Mouse (Mus musculus) ES-Bruce4 (cell line): Measurements from ENCODE around the gene Rpap1. TPM values are rescaled to one million over a fixed set of nuclear protein-coding genes. Genes with fewer than 3 reads are reported as not detected.

Experiments
- H3K27ac ChIP-seq: 2 replicates; pipeline ENCODE4 v1.5.1; 2012; ENCODE audit warnings: low read length, inconsistent platforms; ENCODE audit not compliant: insufficient read depth
- H3K27me3 ChIP-seq: 2 replicates; pipeline ENCODE4 v1.6.1; 2012; ENCODE audit warnings: mild to moderate bottlenecking, low read length, inconsistent platforms; ENCODE audit not compliant: control insufficient read depth, poor library complexity, insufficient read depth, severe bottlenecking
- H3K36me3 ChIP-seq: 2 replicates; pipeline ENCODE4 v1.6.1; 2012; ENCODE audit warnings: inconsistent platforms, mild to moderate bottlenecking, low read length, moderate library complexity; ENCODE audit not compliant: control insufficient read depth, poor library complexity, insufficient read depth, severe bottlenecking
- H3K4me1 ChIP-seq: one replicate; pipeline ENCODE4 v1.8.1; 2011; ENCODE audit warnings: low read length; ENCODE audit not compliant: control insufficient read depth, insufficient read depth
- H3K4me3 ChIP-seq: 2 replicates; pipeline ENCODE4 v1.5.1; 2011; ENCODE audit warnings: low read depth, mild to moderate bottlenecking, low read length
- H3K9ac ChIP-seq: 2 replicates; pipeline ENCODE4 v1.6.1; 2012; ENCODE audit warnings: low read depth, mild to moderate bottlenecking, inconsistent platforms; ENCODE audit not compliant: poor library complexity, severe bottlenecking
- H3K9me3 ChIP-seq: replicated peaks from 2 replicates; pipeline ENCODE4 v1.6.1; 2012; ENCODE audit warnings: mild to moderate bottlenecking, low read length, inconsistent platforms; ENCODE audit not compliant: control insufficient read depth, poor library complexity, insufficient read depth, severe bottlenecking
- CTCF ChIP-seq: IDR thresholded peaks from one replicate; pipeline ENCODE4 v1.8.1; 2011; ENCODE audit warnings: low read depth, low read length
- EP300 ChIP-seq: IDR thresholded peaks from 2 replicates; pipeline ENCODE4 v1.6.1; 2011; ENCODE audit warnings: low read depth, low read length; ENCODE audit not compliant: insufficient read depth
- POLR2A ChIP-seq: IDR thresholded peaks from one replicate; pipeline ENCODE4 v1.8.1; 2011; ENCODE audit warnings: low read length; ENCODE audit not compliant: insufficient read depth
- polyA plus RNA-seq: library from polyadenylated mRNA; stranded (reverse); fragments of >200 nt; gene quantifications from 2 replicates; pipeline ENCODE4 v1.2.4, GENCODE M21; 2011; ENCODE audit warnings: low read depth; ENCODE audit not compliant: missing spikeins, insufficient read depth, insufficient read length

Gene Rpap1
- polyA plus RNA-seq, 1 experiment = 42.6 TPM

DNA sequence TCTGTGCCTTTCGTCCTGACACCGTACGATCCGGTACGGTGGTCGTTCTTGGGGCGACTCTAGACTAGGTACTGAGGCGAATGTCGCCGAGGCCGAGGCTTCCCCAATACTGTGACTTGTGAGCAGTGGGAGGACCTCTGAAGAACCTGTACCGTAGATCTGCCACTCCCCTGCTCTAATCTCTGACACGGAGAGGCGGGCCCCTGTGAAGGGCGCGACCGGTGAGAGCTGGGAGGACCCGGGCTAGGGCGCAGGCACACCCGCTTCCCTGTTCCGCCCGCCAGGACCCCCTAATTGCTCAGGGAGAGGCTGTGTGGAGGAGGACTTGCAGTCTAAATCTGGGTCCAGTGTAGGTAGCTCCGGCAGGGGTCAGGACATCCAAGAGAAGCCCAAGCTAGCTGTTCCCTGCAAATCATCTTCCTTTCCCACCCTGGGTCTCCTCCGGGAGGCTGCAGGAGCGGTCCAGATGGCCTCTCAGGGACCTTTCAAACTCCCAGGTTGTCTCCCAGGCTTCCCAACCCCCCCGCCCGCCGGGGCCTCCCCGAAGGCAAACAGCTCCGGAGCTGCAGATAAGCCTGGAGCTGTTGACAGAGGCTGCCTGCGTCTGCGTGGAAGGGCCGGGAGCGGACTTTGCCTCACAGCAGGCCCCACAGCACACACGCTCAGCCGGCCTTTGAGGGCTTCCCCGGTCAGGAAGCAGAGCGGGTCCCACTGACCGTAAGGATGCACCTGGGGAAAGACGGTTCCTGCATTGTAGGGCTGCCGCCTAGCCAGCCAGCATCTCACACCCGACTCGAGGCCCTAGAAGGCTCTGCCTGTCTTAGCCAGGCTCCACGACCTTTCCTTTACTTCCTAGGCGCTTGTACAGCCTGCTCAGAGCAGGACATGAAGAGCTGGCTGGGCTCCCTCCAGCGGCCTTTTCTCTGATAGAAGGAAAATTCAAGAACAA, 42.9 kb downstream of the Rpap1 start:
- H3K9me3 ChIP-seq = no peaks in the 10 kb centered on the region
- H3K27ac ChIP-seq = no peak overlapping the region
- peaks cover 3% of the 10 kb centered on the region for H3K4me1 ChIP-seq
- no peaks in the 10 kb centered on the region for H3K36me3 ChIP-seq
- TF ChIP-seq EP300 (no peak), POLR2A (no peak), CTCF (no peak)
- peak overlapping the region; percentile 13 for H3K4me3 ChIP-seq
- H3K27me3 ChIP-seq = peaks cover 7% of the 10 kb centered on the region; the same call in 1 of the 2 replicates
- H3K9ac ChIP-seq = no peak overlapping the region

GRCm38 (mm10) chr2:119743808-119744162, 43.6 kb downstream of the Rpap1 start:
- H3K27ac ChIP-seq = no peak overlapping the region
- no peaks in the 10 kb centered on the region for H3K9me3 ChIP-seq
- H3K36me3 ChIP-seq = no peaks in the 10 kb centered on the region
- peaks cover 7% of the 10 kb centered on the region; the same call in 1 of the 2 replicates for H3K27me3 ChIP-seq
- H3K4me1 ChIP-seq = peaks cover 3% of the 10 kb centered on the region
- no peak for TF ChIP-seq CTCF
- TF ChIP-seq EP300 = no peak
- TF ChIP-seq POLR2A = no peak
- peak overlapping the region; percentile 13 for H3K4me3 ChIP-seq
- H3K9ac ChIP-seq = no peak overlapping the region

GRCm38 (mm10) chr2:119743176-119743807, 44.0 kb downstream of the Rpap1 start:
- no peaks in the 10 kb centered on the region for H3K9me3 ChIP-seq
- H3K9ac ChIP-seq = peak overlapping the region; percentile 67
- TF ChIP-seq CTCF (no peak), POLR2A (no peak), EP300 (no peak)
- no peaks in the 10 kb centered on the region for H3K36me3 ChIP-seq
- H3K27ac ChIP-seq = no peak overlapping the region
- peaks cover 3% of the 10 kb centered on the region for H3K4me1 ChIP-seq
- H3K4me3 ChIP-seq = peak overlapping the region; percentile 70
- peaks cover 7% of the 10 kb centered on the region; the same call in 1 of the 2 replicates for H3K27me3 ChIP-seq

GRCm38 (mm10) chr2:119742461-119743175, 44.7 kb downstream of the Rpap1 start:
- Histone ChIP-seq H3K9me3 (no peaks in the 10 kb centered on the region), H3K9ac (peak overlapping the region; percentile 67), H3K27me3 (peaks cover 7% of the 10 kb centered on the region; the same call in 1 of the 2 replicates), H3K27ac (no peak overlapping the region), H3K36me3 (no peaks in the 10 kb centered on the region), H3K4me3 (peak overlapping the region; percentile 70), H3K4me1 (peaks cover 3% of the 10 kb centered on the region)
- TF ChIP-seq POLR2A (no peak), CTCF (no peak), EP300 (no peak)

GRCm38 (mm10) chr2:119741581-119742411, 45.5 kb downstream of the Rpap1 start, which contains the start of gene Itpka:
Gene Itpka, plus strand, starts transcription at chr2:119742337.
- no peak for TF ChIP-seq POLR2A
- TF ChIP-seq EP300 = peak; percentile 72; the same call in 1 of the 2 replicates
- Histone ChIP-seq H3K9ac (peak within 1 kb of the TSS; percentile 67), H3K27me3 (peaks cover 7% of the 10 kb centered on the region; the same call in 1 of the 2 replicates), H3K9me3 (no peaks in the 10 kb centered on the region), H3K36me3 (no peaks in the 10 kb centered on the region), H3K4me1 (peaks cover 3% of the 10 kb centered on the region), H3K27ac (peak within 1 kb of the TSS; percentile 11; the same call in 1 of the 2 replicates), H3K4me3 (peak within 1 kb of the TSS; percentile 72)
